Mouse (Mus musculus) c-Kit-positive CD71-negative TER-119-negative erythroid progenitor cells, embryonic 14.5 days (primary cell): ENCODE data around the gene Ralgapa1.
"Not testable (repeated sequence)": the region's sequence is repeated elsewhere in the genome, so short reads cannot be mapped to it uniquely, and the experiment has no call there.

Experiments used
- DNase-seq: peaks from one replicate; pipeline ENCODE4 v3.0.0-alpha.2; 2013; ENCODE audit warnings: low read depth

Ralgapa1 gene

DNA sequence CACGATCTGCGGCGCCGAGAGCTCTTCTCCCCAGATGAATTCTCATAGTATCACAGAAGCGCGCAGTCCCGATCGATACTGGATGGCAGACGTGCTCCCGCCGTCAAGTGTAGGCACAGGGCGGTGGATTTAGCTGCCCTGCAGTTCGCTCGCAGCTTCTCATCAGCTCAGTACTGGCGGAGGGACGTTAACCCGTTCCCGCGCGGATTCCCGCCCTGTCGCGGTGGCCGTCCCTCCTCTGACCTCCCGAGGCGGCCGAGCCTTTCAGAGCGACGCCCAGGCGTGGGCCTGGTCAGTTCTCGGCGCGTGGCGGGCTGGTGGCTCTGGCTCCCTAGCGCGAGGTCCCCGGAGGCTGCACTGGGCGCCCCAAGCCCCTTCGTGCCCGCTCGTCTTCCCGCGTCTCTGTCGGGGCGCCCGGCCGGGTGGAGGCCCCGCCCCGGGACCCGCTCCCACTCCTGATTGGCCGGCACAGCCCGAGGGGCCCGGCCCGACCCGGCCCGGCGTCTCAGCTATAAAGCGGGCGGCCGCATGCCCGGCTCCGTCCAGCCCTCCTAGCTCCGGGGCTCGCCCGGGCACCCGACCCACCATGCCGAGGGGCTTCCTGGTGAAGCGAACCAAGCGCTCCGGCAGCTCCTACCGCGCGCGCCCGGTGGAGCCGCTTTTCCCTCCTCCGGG is 221.9 kb downstream of the Ralgapa1 start, which contains the start of gene Insm2:
Gene Insm2 (plus strand): TSS at position 541 of the 675 bp plus-strand sequence.
- no peak for DNase-seq

DNA sequence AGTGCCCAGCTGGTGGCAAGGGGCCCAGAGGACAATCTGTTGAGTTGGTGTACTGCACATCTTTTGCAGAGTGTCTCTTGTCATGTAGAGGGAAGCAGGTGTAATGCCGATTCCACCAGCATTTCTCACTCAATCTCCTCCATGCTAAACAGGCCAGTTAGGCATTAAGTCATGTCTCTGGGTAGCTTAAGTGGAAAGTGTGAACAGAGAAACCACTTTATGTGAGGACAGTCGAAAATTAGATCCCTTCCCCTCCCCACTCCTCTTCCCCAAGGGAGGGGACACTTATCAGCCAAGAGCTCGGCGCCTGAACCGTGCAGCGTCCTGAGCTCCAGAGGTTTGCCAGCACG is 222.5 kb downstream of the Ralgapa1 start:
- DNase-seq, result no peak

DNA sequence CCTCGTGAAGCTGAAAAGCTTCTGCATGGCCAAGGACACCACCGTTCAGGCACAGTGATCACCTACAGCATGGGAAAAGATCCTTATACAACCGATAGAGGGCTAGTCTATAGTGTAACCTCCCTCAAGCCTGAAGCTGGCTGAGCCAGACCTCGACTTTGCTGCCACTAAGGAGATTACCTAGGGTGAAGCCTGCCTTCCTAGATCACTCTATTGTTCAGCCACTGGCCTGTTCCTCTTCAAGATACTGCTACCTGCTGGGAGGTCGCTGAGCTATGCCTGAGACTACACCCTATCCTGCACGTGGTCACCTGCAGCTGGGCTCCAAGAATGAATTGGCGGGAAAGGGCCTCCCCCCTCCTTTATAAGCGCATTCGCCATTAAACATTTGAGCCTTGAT is 234.0 kb downstream of the Ralgapa1 start:
- DNase-seq, result not testable (repeated sequence)

DNA sequence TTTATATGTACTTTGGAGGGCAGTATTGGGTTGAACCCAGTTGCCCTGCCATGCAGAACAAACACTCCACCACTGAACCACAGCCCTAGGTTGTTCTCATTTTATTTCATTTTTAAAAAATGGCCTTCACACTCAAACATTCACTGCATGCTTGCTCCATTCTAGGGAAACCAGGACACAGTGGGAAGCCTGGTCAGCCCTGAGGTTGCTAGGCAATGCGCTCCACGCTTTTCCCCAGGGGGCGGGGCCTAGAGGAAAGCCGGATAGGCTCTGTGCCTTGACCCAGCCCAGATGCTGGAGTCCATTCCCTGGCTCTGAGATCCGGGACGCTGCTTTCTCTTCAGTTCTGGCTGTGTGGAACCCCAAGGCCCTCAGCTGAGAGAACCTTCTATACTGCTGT is 247.2 kb downstream of the Ralgapa1 start:
- no peak for DNase-seq

DNA sequence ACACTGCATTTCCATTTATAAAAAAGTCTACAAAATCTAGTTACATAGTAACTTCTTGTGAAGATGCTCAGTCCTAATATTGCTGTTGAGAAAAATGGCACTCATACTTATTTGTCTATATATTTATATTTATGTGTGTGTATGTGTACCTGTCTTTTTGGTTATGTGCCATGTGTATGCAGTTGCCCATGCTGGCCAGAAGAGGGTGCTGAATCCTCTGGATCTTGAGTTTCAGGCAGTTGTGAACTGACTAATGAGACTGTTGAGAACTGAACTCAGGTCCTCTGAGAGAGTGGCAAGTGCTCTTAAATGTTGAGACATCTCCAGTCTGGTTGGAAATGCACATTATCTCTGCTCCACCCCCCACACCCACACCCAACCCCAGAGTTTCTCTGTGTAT is 247.9 kb downstream of the Ralgapa1 start:
- DNase-seq, result no peak

DNA sequence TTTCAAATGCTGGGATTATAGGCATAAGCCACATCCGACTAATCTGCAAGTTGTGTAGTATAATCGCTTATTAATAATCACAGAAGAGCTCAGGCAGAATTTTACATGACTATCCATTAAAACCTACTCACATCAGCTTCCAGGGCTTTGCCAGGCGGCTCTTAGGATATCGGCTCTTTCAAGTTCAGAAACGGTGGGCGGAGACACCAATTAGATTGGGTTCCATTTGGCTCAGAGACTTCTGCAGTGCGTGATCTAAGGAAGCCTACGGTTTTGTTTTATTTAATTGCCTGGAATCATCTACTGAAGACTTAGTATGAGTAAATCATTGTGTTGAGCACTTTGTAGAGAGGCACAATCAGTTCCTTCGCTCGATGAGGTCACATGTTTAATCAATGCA is 249.3 kb downstream of the Ralgapa1 start:
- no peak for DNase-seq

DNA sequence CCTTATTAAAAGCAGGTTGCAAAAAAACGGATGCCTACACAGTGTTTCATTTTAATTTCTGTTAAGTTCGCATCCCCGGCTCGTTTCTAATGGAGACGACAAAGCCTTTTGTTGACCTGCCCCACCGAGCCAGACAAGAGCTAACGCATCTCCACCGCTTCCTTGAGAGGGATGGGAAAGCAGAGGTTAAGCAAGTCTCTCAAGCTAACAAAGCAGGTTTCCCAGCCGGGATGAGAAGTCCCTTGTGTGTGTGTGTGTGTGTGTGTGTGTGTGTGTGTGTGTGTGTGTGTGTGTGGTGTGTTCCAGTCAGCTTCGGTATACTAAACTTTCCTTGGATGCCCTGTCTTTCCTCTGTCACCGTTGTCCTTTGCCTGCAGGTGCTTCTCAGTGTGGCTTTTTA is 249.8 kb downstream of the Ralgapa1 start:
- DNase-seq, result no peak

DNA sequence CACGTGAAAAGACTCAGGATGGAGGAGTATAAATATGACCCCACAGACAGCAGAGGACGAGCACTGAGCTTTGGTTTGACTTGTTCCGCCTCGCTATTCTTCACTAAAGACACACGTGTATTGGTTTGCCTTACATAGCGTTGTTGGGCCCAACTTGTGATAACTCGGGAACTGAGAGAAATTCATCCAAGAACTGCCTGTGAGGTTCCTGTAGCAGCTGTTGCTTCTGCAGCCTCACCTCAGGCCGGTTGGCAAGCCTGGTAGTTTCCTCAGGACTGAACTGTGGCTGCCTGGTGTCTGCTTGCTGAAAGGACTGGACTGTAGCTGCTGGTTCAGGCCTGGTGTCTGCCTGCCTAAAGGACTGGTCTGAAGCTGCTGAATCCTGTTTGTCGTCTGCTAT is 250.3 kb downstream of the Ralgapa1 start:
- DNase-seq, result no peak

DNA sequence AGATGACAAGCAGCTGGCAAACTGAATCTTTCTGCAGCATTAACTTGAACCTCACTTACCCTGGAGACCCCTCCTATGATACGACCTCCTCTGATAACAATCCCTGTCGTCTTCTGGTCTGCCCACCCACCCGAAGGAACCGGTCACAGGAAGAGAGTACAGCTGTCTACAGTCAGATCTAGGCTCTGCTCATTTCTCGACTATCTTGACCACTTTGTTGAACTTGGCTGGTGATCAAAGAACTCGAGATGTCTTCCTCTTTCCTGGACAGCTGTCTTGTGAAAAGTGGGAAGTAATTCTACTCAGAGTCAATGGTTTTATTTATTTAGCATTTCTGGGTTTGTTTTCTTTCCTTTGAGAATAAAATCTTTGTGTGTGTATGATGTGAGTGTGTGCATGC is 251.3 kb downstream of the Ralgapa1 start:
- DNase-seq, result no peak

DNA sequence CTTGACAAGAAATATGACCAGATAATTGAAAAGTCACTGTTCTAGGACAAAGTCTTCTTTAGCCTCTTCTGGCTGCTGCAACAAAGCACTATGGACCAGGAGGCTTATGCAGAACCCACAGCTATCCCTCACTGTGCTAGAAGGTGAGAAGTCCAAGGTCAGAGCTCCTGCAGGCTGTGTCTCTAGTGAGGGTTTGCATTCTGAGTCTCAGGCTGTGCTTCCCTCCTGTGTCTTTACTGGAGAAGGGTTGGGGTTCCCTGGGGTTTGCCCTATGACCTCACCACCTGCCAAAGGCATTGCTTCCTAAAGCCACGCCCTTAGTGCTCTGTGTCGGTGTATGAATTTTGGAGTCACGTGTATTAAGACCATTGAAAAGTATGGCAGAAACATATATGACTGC is 252.5 kb downstream of the Ralgapa1 start:
- DNase-seq, result no peak

DNA sequence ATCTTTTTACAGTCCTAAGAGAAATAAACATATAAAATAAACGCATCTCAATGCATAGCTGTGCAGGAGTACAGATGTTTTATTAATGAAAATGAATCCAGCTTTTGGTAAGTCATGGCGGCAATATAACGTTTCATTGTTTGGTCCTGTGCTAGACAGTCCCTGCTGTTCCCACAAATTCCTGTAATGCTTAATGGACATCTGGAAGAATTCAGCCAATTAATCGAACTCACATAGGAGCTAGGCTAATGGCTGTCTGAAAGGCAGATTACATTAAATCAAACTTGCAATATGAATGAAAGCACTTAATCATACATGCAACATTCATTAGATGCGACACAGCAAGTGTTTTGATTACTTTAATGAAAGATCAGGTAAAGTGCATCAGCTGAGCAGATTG is 254.1 kb downstream of the Ralgapa1 start:
- no peak for DNase-seq

DNA sequence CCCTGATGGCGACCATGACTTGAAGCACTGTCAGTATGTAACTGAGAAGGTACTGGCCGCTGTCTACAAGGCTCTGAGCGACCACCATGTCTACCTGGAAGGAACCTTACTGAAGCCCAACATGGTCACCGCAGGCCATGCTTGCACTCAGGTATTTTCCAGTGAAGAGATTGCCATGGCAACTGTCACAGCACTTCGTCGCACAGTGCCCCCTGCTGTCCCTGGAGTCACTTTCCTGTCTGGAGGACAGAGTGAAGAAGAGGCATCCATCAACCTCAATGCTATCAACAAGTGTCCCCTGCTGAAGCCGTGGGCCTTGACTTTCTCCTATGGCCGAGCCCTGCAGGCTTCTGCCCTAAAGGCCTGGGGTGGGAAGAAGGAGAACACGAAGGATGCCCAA is 255.1 kb downstream of the Ralgapa1 start:
- DNase-seq, result no peak

DNA sequence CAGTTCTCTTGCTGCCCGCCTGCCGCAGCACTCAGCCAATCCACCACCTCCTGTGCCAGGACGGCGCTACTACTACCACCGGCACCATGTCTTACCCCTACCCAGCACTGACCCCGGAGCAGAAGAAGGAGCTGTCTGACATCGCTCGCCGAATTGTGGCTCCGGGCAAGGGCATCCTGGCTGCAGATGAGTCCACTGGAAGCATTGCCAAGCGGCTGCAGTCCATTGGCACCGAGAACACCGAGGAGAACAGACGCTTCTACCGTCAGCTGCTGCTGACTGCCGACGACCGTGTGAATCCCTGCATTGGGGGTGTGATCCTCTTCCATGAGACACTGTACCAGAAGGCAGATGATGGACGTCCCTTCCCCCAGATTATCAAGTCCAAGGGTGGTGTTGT is 255.8 kb downstream of the Ralgapa1 start, which contains the start of gene Aldoart2:
Gene Aldoart2 (plus strand): TSS at position 34 of the 400 bp plus-strand sequence.
- DNase-seq, result no peak

DNA sequence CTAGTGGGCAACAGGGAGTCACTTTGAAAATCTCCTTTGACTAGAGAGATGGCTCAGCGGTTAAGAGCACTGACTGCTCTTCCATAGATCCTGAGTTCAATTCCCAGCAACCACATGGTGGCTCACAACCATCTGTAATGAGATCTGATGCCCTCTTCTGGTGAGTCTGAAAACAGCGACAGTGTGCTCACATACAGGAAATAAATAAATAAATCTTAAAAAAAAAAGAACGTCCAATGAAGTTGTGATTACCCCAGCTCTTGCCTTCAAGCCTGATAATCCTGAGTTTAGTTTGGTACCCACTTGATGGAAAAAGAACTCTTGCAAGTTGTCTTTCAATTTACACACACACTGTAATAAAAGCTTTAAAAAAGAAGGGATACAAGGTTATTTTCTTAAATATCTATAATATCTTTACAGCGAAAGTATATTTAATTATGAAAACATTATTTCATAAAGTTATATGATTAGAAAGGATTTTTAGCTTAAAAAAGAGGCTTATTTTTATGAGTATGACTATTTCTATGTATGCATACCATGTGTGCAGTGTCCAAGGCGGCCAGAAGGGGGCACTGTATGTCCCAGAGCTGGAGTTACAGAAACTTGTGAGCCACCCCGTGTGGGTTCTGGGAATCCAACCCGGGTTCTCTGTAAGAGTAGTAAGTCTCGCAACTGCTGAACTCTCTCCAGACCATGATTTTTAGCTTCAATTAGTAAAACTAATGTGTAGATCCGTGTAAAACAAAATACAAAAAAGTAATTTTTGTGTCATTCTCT is 256.6 kb downstream of the Ralgapa1 start:
- DNase-seq, result no peak

DNA sequence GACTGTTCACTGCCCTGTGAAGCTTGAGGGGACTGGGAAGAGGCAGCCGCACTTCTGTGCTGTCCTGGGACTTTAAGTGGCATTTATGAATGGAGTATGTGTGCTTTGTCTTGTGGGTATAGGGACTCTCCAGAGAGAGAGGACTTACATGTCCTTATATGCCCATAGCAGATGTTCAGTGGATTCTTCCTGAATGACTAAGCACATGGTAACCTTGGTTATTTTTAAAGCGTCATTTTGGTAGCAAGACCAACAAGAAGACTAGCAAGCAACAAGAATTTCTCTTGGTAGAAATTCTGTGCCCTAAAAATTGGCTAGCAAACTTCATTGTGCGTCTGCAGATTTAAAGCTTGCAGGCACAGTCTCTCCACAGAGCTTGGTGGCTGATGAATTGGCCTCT is 257.2 kb downstream of the Ralgapa1 start:
- DNase-seq, result no peak

DNA sequence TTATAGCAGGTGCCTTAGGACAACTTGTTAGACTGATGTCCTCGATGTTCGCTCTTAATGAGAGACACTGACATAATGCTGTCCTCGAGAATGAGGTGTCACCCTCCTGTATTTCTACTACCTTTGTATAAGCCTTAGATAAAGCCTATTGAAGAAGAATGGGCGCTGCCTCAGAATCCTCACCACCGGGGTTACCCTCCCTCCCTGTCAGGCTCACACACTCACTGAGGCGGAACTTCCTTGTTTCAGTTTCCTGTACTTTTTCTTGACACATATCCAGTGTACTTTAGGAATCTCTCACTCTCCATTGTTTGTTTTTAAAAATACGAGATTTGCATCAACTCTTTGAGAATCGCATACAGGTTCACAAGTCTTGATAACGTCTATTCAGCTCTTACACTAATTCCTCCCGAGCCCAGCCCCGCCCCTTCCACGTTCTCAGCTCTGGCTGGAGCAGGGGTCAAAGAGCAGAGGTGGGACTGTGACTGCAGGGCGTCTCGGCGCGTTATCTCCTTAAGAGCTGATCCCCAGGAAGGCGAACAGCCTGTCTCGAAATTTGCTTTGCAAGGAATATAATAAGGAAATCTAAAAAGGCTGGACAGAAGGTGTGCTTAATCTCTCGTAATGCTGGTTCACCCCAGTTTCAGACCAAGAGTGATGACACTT is 260.8 kb downstream of the Ralgapa1 start:
- no peak for DNase-seq

DNA sequence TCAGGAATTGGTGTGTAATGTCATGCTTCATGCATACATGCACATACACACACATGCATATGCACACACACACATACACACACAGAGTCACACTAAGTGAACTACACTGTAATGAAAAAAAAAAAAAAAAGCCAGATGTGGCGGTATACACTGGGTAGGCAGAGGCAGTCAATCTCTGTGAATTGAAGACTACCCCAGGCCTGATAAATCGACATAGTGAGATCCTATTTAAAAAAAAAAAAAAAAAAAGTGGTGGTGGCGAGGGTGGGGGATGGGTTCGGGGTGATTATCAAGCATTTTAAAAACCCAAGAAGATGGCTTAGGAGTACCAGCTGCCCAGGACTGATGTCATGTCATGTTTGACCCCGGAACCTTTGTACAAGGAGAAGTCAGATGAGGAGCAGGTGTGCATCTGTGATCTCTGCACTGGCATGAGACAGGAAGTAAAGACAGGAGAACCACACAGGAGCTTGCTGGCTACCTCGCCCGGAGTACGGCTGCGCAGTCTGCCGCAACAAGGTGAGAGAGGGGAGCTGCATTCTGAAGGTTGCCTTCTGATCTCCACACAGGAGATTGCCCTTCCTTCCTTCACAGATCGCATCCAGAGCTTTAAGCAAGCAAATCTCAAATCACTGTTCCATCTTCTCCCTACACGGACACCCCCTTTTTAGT is 261.6 kb downstream of the Ralgapa1 start:
- DNase-seq, result no peak

DNA sequence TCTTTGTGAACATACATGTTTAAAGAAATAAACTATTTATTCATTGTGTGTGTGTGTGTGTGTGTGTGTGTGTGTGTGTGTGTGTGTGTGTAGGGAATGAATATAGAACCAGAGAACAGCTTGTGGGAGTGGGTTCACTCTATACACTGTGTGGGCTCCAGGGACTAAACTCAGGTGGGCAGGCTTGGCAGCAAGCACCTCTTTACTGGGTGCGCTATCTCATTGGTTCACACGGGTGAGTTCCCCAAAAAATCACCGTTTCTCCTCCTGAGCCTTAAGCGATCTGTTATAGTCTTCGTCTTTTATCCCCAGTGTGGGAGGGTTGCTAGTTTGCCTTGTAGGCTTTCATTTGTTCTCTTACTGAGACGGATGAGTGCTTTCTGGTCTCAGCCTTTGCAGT is 263.1 kb downstream of the Ralgapa1 start:
- DNase-seq, result no peak

DNA sequence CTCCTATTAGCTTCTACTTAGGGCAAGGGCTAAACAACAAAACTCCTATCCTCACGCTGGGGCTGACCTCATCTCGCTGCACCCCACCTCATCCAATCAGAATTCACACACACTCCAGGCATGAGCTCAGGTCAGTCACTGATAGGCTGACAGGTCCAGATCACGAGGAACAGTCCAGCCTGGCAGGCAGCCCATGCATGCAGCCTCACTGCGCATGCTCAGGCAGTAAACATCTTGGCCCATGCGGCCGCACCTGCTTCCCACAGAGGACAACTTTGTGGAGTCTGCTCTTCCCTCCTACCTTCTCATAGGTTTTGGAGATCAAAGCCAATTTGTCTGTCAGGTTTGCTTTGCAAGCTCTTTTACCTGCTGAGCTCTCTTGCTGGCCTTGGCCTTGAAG is 266.1 kb downstream of the Ralgapa1 start:
- DNase-seq, result not testable (repeated sequence)
